Mouse (Mus musculus): ENCODE measurements around the gene Mpdu1. TPM values are rescaled to one million over a fixed set of nuclear protein-coding genes. Genes with fewer than 3 reads are reported as not detected.

The Mpdu1 gene
- polyA plus RNA-seq, 2 experiments = 30.8 to 117 TPM

DNA sequence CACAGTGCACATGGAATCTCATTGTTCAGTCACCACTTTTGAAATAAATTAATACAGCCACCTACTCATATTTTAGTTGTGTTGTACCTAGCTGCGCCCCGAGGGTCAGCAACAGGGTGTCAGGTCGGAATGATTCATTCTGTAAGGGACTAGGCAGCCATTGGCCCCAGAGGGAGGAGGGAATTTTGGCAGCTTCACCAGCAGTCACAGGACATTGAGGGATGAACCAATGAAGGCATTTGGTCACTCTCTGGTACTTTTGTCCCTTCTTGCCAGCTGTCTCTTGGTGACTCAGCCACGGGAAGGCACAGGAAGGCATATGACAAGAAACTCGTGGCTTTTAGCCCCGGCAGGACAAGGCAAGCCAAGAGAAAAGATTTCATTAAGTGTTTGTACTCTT lies 1.4 kb upstream of the Mpdu1 start:
- H3K9ac ChIP-seq (ENCODE audit: low read depth, low read length, severe bottlenecking) = no peak overlapping the region
- no peak for DNase-seq (ENCODE audit: low spot score)

DNA sequence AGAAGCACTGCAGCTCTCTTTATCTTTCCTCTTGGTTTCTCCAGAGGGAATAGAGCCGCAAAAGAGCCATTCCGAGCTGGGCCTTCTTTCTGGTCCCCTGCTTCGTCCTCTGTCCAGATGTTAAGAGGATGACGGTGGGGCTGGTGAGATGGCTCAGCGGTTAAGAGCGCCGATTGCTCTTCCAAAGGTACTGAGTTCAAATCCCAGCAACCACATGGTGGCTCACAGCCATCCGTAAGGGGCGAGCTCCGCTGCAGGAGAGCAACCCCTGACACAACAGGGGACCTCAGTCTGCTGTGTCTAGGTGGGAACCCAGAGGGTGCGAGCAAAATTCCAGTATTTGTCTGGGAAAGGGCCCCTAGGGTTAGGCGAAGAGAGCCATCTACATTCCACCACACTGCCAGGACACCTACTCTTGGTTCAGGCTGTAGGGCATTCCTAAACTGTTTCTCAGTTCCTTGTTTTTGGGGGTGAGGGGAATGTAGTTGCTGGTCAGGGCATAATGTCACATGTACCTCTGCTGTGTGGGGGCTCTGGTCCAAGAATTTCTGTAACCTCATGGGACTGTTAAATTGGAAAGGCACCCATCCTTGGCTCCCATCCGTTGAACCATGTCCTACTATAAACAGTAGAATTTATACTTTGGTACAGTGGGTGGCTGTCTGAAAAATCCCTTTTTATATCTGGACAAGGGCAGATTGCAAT lies 677 bp upstream of the Mpdu1 start:
- no peak for TF ChIP-seq POLR2A (IDR thresholded peaks at IDR 0.05; ENCODE audit: borderline replicate concordance, extremely low read depth, insufficient read depth, insufficient read length)
- no peaks in the 10 kb centered on the region for H3K9me3 ChIP-seq (ENCODE audit: control insufficient read depth, low read length)
- H3K27ac ChIP-seq (replicated peaks; ENCODE audit: low read depth, low read length) = peak overlapping the region; percentile 93
- H3K4me2 ChIP-seq (replicated peaks; ENCODE audit: low read depth, low read length, severe bottlenecking) = peak overlapping the region; percentile 52
- no peak for ATAC-seq (ENCODE audit: low FRiP score, low read depth)
- peaks cover 64% of the 10 kb centered on the region for H3K36me3 ChIP-seq (ENCODE audit: control insufficient read depth, insufficient read depth, low read length)
- H3K4me1 ChIP-seq (ENCODE audit: control insufficient read depth, insufficient read depth, low read length) = peaks cover 10% of the 10 kb centered on the region
- WGBS = 71% methylated on average over 13 of the region's 13 CpGs
- H3K4me3 ChIP-seq (replicated peaks; ENCODE audit: low read length) = peak overlapping the region; percentile 54
- H3K27me3 ChIP-seq (ENCODE audit: control insufficient read depth, insufficient read depth, low read length) = no peaks in the 10 kb centered on the region
- no peak for DNase-seq (ENCODE audit: low spot score)
- H3K9ac ChIP-seq (ENCODE audit: low read depth, low read length, severe bottlenecking) = peak overlapping the region; percentile 64

More for the DNA sequence above, 1.4 kb upstream of the Mpdu1 start:
- Histone ChIP-seq H3K9me3 (ENCODE audit: control insufficient read depth, low read length) (no peaks in the 10 kb centered on the region), H3K4me3 (replicated peaks; ENCODE audit: low read length) (no peak overlapping the region), H3K27ac (replicated peaks; ENCODE audit: low read depth, low read length) (no peak overlapping the region; the same call in 1 of the 2 replicates), H3K27me3 (ENCODE audit: control insufficient read depth, insufficient read depth, low read length) (no peaks in the 10 kb centered on the region), H3K4me1 (ENCODE audit: control insufficient read depth, insufficient read depth, low read length) (peaks cover 10% of the 10 kb centered on the region), H3K4me2 (replicated peaks; ENCODE audit: low read depth, low read length, severe bottlenecking) (no peak overlapping the region), H3K36me3 (ENCODE audit: control insufficient read depth, insufficient read depth, low read length) (peaks cover 64% of the 10 kb centered on the region)
- whole genome bisulfite sequencing = 84% methylated on average over 6 of the region's 6 CpGs
- no peak for ATAC-seq (ENCODE audit: low FRiP score, low read depth)
- TF ChIP-seq POLR2A (IDR thresholded peaks at IDR 0.05; ENCODE audit: borderline replicate concordance, extremely low read depth, insufficient read depth, insufficient read length) = no peak

DNA sequence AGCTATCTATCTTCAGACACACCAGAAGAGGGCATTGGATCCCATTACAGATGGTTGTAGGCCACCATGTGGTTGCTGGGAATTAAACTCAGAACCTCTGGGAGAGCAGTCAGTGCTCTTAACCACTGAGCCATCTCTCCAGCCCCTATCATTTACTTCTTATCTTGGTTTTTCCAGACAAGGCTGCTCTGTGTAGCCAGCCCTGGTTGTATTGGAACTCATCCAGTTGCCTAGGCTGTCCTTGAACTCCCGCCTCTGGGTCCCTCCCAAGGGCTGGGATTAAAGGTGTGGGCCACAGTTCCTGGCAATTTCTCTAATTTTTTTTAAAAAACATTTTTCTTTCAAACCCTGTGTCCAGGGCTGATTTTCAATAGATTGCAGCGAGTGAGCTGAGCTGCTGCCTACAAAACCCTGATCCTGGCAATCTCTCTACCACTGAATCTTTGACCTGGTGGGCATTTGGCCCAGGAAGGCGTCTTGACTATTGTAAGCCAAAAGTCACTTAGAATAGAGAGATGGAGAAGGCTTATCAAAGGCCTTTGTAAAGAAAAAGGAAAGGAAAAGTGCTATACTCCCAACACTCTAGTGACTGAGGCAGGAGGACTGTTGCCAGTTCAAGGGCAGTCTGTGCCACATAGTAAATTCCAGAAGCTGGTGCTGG lies 1.1 kb downstream of the Mpdu1 start:
- Histone ChIP-seq H3K27ac (replicated peaks; ENCODE audit: low read depth, low read length) (peak overlapping the region; percentile 93; the same call in 1 of the 2 replicates), H3K4me3 (replicated peaks; ENCODE audit: low read length) (peak overlapping the region; percentile 54), H3K4me2 (replicated peaks; ENCODE audit: low read depth, low read length, severe bottlenecking) (peak overlapping the region; percentile 52), H3K36me3 (ENCODE audit: control insufficient read depth, insufficient read depth, low read length) (peaks cover 64% of the 10 kb centered on the region), H3K9ac (ENCODE audit: low read depth, low read length, severe bottlenecking) (peak overlapping the region; percentile 64), H3K9me3 (ENCODE audit: control insufficient read depth, low read length) (no peaks in the 10 kb centered on the region), H3K4me1 (ENCODE audit: control insufficient read depth, insufficient read depth, low read length) (peaks cover 10% of the 10 kb centered on the region), H3K27me3 (ENCODE audit: control insufficient read depth, insufficient read depth, low read length) (no peaks in the 10 kb centered on the region)
- no peak for DNase-seq (ENCODE audit: low spot score)
- 85% methylated on average over 3 of the region's 3 CpGs for WGBS
- TF ChIP-seq POLR2A (IDR thresholded peaks at IDR 0.05; ENCODE audit: borderline replicate concordance, extremely low read depth, insufficient read depth, insufficient read length) = no peak
- no peak for ATAC-seq (ENCODE audit: low FRiP score, low read depth)

DNA sequence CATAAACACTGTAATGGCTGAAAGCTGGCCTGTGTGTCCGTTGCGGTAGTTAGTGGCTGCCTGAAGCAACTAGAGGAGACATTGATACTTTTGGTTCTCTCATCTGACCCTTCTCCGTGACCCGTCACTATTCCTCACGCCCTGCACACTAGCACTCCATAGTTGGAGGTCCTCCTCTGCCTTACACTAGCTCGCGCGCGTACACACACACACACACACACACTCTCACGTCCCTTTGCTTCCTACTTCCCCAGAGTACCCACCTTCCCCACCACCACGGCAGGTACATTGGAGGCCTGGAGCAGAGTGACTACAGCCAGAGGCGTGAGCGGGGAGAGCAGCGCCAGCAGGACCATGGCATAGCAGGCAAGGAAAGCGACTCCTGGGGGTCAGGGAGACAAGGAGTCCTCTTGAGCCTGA lies 5.0 kb downstream of the Mpdu1 start:
- Histone ChIP-seq H3K4me1 (ENCODE audit: control insufficient read depth, insufficient read depth, low read length) (peaks cover 15% of the 10 kb centered on the region), H3K9me3 (ENCODE audit: control insufficient read depth, low read length) (no peaks in the 10 kb centered on the region), H3K27me3 (ENCODE audit: control insufficient read depth, insufficient read depth, low read length) (no peaks in the 10 kb centered on the region), H3K4me2 (replicated peaks; ENCODE audit: low read depth, low read length, severe bottlenecking) (no peak overlapping the region), H3K4me3 (replicated peaks; ENCODE audit: low read length) (no peak overlapping the region), H3K36me3 (ENCODE audit: control insufficient read depth, insufficient read depth, low read length) (peaks cover 67% of the 10 kb centered on the region), H3K27ac (replicated peaks; ENCODE audit: low read depth, low read length) (no peak overlapping the region), H3K9ac (ENCODE audit: low read depth, low read length, severe bottlenecking) (no peak overlapping the region)
- DNase-seq (ENCODE audit: low spot score) (no peak), ATAC-seq (ENCODE audit: low FRiP score, low read depth) (no peak)
- WGBS = 85% methylated on average over 15 of the region's 15 CpGs
- TF ChIP-seq POLR2A (IDR thresholded peaks at IDR 0.05; ENCODE audit: borderline replicate concordance, extremely low read depth, insufficient read depth, insufficient read length) = no peak

DNA sequence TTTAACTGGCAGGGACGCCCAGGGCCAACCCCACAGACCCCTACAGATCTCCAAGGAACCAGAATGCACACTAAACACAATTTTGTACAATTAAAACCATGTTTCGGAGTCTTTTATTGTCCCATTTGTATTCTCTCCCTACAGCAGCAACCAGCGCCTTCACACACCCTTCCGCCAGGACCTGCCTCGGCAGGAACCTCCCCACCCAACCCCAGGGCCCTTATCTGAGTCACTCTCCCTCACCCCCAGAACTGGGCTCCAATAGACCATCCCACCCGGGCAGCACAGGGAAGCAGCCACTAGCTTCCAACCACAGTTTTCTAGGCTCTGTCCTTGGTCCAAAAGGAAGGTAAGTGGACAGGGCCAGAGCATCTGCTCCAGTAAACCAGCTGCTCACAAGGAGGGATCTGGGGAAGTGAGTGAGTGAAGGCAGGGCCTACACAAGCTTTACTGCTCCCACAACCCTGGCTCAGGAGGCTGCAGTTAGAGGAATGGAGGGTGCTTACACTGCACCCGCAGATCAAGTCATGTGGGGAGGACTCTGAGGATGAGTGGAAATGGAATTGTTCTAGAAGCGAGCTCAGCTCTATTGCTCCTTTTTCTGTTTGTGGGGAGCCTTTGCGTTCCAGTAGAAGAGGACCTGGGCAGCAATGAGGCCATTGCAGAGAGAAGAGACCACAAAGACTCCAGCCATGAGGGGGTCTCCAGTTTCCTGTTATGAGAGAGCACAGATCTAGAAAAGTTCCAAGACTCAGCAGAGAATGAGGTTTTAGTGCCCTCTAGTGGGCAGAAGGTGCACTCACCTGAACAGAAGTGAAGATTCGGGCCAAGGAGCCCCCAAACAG lies 5.6 kb downstream of the Mpdu1 start:
- H3K4me1 ChIP-seq (ENCODE audit: control insufficient read depth, insufficient read depth, low read length) = peaks cover 15% of the 10 kb centered on the region
- DNase-seq (ENCODE audit: low spot score) (peak; percentile 77), ATAC-seq (ENCODE audit: low FRiP score, low read depth) (no peak)
- H3K36me3 ChIP-seq (ENCODE audit: control insufficient read depth, insufficient read depth, low read length) = peaks cover 73% of the 10 kb centered on the region
- H3K4me2 ChIP-seq (replicated peaks; ENCODE audit: low read depth, low read length, severe bottlenecking) = no peak overlapping the region
- H3K4me3 ChIP-seq (replicated peaks; ENCODE audit: low read length) = no peak overlapping the region
- WGBS = 68% methylated on average over 10 of the region's 10 CpGs
- no peaks in the 10 kb centered on the region for H3K27me3 ChIP-seq (ENCODE audit: control insufficient read depth, insufficient read depth, low read length)
- no peak for TF ChIP-seq POLR2A (IDR thresholded peaks at IDR 0.05; ENCODE audit: borderline replicate concordance, extremely low read depth, insufficient read depth, insufficient read length)
- no peaks in the 10 kb centered on the region for H3K9me3 ChIP-seq (ENCODE audit: control insufficient read depth, low read length)
- H3K27ac ChIP-seq (replicated peaks; ENCODE audit: low read depth, low read length) = no peak overlapping the region
- no peak overlapping the region for H3K9ac ChIP-seq (ENCODE audit: low read depth, low read length, severe bottlenecking)
